Mouse (Mus musculus) hindbrain, embryonic 16.5 days (tissue): ENCODE results near the gene Rab3d. TPM values are rescaled to one million over a fixed set of nuclear protein-coding genes. Genes with fewer than 3 reads are reported as not detected.

Experiments used
- ATAC-seq: fragments of 200-750 bp; cut with Nextera tagmentation; 2 replicates; pipeline ENCODE4 v1.8.0; 2017; ENCODE audit warnings: moderate TSS enrichment, moderate library complexity
- H3K27ac ChIP-seq: fragments of 300-500 bp; sonication (generic); 2 replicates; pipeline ENCODE4 v1.5.1; 2014; ENCODE audit warnings: low read depth, mild to moderate bottlenecking, control low read depth, low read length, moderate library complexity
- H3K27me3 ChIP-seq: fragments of 300-500 bp; sonication (generic); replicated peaks from 2 replicates; pipeline ENCODE4 v1.6.1; 2014; ENCODE audit warnings: low read length; ENCODE audit not compliant: control insufficient read depth, insufficient read depth
- H3K36me3 ChIP-seq: fragments of 300-500 bp; sonication (generic); 2 replicates; pipeline ENCODE4 v1.6.1; 2014; ENCODE audit warnings: mild to moderate bottlenecking, low read length, moderate library complexity, mixed read lengths; ENCODE audit not compliant: control insufficient read depth, insufficient read depth
- H3K4me1 ChIP-seq: fragments of 300-500 bp; sonication (generic); 2 replicates; pipeline ENCODE4 v1.6.1; 2014; ENCODE audit warnings: low read depth, low read length; ENCODE audit not compliant: control insufficient read depth, insufficient read depth
- H3K4me2 ChIP-seq: fragments of 300-500 bp; sonication (generic); 2 replicates; pipeline ENCODE4 v1.6.1; 2014; ENCODE audit warnings: mild to moderate bottlenecking, low read length, control low read depth, moderate library complexity
- H3K4me3 ChIP-seq: fragments of 300-500 bp; sonication (generic); 2 replicates; pipeline ENCODE4 v1.5.1; 2014; ENCODE audit warnings: mild to moderate bottlenecking, low read length, control low read depth, moderate library complexity
- H3K9ac ChIP-seq: fragments of 300-500 bp; sonication (generic); 2 replicates; pipeline ENCODE4 v1.6.1; 2014; ENCODE audit warnings: low read depth, mild to moderate bottlenecking, control low read depth, low read length, moderate library complexity
- H3K9me3 ChIP-seq: fragments of 300-500 bp; sonication (generic); 2 replicates; pipeline ENCODE4 v1.6.1; 2014; ENCODE audit warnings: mild to moderate bottlenecking, low read length, moderate library complexity; ENCODE audit not compliant: control insufficient read depth
- WGBS: fragments of 180-500 bp; shearing (Covaris S2); extraction: QIAGEN DNeasy Blood & Tissue Kit; methylation state at CpG from one replicate; pipeline ENCODE4 v1.1.7; 2014; 5-methylcytosine and 5-hydroxymethylcytosine counted together
- polyA plus RNA-seq: library from polyadenylated mRNA; unstranded; fragments of >200 nt; fragmentation: Nextera tagmentation; extraction: Ambion mirVana; gene quantifications from 2 replicates; pipeline ENCODE4 v1.2.1, GENCODE M21; 2015

The Rab3d gene
- polyA plus RNA-seq, 1 experiment from 2014 or later = 23.6 TPM

DNA sequence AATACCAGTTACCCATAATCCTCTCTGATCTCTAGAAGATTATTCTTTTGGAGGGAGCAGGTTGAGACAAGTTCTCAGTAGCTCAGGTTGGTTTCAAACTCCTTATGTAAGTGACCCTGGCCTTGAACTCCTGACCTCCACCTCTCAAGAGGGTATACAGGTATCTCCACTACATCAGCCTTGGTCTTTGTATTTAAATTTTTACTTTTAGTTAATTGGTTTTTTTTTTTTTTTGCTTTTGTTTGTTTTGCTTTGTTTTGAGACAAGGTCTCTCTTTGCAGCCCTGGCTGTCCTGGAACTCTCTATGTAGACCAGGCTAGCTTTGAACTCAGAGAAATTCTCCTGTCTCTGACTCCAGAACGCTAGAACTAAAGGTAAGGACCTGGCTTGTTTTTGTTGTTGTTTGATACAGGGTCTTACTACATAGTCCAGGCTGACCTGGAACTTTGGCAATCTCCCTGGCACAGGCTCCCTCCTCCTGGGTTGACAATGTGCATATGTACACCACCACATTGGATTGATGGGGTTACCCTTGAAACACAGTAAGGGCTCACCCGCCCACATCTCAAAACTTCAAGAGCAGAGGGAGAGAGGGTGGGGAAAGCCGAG is 5.6 kb upstream of the Rab3d start:
- Histone ChIP-seq H3K36me3 (no peaks in the 10 kb centered on the region), H3K9ac (no peak overlapping the region), H3K4me2 (no peak overlapping the region), H3K9me3 (no peaks in the 10 kb centered on the region), H3K27me3 (no peaks in the 10 kb centered on the region), H3K4me1 (peaks cover 9% of the 10 kb centered on the region), H3K4me3 (no peak overlapping the region), H3K27ac (no peak overlapping the region)
- WGBS = 79% methylated on average over 3 of the region's 3 CpGs
- ATAC-seq = no peak

DNA sequence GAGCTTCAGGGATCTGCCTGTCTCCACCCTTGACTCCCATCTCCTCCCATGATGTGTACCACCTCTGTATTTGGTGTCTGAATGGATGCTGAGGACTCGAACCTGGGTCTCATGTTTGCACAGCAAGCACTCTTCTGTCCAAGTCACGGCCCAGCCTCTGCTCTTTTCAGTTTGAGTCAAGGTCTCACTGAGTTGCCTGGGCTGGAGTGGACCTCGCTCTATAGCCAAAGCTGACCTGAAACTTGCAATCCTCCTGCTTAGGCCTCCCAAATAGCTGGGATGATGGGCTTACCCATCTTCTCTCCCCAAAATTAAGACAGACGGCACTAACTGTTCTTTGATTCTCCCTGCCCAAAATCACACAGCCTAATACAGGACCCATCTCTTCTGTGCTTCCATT is 5.0 kb upstream of the Rab3d start:
- ATAC-seq = no peak
- Histone ChIP-seq H3K9me3 (no peaks in the 10 kb centered on the region), H3K27me3 (no peaks in the 10 kb centered on the region), H3K4me3 (no peak overlapping the region), H3K9ac (no peak overlapping the region), H3K27ac (no peak overlapping the region), H3K4me2 (no peak overlapping the region), H3K4me1 (peaks cover 9% of the 10 kb centered on the region), H3K36me3 (no peaks in the 10 kb centered on the region)
- 95% methylated on average over 4 of the region's 4 CpGs for WGBS

DNA sequence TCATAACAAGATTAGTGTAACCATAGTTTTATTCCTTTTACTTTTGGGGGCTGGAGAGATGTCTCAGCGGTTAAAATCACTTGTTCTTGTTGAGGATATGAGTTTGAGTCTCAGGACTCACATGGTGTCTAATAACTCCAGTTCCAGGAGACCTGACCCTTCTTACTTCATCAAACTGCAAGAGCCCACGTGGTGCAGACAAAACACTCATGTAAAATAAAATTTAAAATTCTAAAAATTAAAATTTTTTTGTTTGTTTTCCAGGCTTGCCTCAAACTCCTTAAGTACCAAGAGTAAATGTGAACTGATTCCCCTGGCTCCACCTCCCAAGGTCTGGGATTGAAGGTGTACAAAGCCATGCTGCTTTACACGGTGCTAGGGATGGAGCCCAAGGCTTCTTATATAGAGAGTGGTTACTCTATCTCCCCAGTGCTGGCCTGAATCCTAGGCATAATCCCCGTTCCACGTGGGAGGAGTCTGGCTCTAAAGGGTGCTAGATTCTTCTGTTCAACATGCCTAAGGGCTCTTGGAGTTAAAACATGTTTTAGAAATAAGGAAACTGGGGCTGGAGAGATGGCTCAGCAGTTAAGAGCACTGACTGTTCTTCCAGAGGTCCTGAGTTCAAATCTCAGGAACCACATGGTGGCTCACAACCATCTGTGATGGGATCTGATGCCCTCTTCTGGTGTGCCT is 846 bp upstream of the Rab3d start:
- H3K4me3 ChIP-seq = peak overlapping the region; percentile 76
- no peak overlapping the region for H3K9ac ChIP-seq
- no peak overlapping the region for H3K27ac ChIP-seq

DNA sequence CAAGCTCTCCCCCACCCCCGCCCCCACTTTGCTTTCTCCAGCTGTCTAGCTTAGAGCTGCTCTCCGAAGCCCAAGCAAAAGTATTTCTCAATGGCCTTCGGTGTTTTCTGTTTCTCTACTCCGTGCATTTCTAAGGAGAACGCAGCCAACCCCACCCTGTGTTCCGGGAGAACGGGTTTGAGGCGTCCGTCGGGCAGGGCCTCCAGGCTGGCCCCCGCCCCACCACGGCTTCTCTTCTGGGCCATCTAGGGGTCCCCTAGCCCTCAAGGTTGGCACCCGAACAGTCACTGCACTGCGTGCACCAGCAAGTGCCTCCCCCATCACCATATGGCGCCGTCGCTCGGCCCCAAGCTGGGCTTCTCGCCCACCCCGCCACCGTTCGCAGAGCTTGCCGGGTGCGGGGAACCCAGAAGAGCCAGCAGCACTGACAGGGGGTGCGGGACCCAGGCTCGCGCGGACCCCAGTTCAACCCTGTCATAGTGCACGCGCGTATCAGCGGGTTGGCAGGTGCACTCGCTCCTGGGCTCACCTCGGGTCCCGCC is 428 bp downstream of the Rab3d start:
- ATAC-seq = peak; percentile 79
- peaks cover 8% of the 10 kb centered on the region for H3K36me3 ChIP-seq
- no peaks in the 10 kb centered on the region for H3K27me3 ChIP-seq
- 2% methylated on average over 35 of the region's 35 CpGs for WGBS
- peak overlapping the region; percentile 84 for H3K9ac ChIP-seq
- H3K4me2 ChIP-seq = peak overlapping the region; percentile 84
- H3K4me1 ChIP-seq = peaks cover 9% of the 10 kb centered on the region
- H3K9me3 ChIP-seq = no peaks in the 10 kb centered on the region
- H3K27ac ChIP-seq = peak overlapping the region; percentile 82
- H3K4me3 ChIP-seq = peak overlapping the region; percentile 76

More for the DNA sequence above, 846 bp upstream of the Rab3d start:
- no peak for ATAC-seq
- H3K4me2 ChIP-seq = peak overlapping the region; percentile 84
- H3K9me3 ChIP-seq = no peaks in the 10 kb centered on the region
- 25% methylated on average over 5 of the region's 5 CpGs for WGBS
- no peaks in the 10 kb centered on the region for H3K27me3 ChIP-seq
- peaks cover 9% of the 10 kb centered on the region for H3K4me1 ChIP-seq
- peaks cover 8% of the 10 kb centered on the region for H3K36me3 ChIP-seq

DNA sequence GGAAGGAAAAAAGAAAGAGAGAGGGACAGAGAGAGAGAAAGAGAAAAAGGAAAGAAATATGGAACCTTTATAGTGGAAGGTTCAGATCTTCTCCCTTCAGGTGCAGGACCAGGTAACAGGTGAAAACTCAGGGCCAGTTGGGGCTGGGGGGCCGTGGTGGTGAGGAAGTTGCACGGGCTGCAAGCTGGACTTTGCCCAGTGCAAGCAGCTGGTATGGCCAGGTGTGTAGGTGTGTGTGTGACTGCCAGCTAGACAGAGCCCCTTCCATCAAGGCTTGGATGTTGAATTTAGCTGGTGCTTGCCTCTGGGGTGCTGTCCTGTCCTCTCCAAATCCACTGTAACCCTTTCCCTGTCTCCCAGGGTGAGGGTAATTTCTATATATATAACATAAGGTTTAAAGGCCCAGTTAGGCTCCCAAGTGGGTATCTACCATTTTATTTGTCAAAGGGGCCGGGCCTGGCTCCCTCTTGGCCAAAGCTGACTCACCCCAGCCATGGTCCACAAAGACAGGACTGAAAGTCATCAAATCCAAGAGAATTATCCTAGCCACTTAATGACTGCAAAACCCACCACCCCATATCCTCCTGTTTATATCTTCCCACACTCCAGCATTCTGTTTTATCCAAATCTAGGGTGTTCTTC is 1.0 kb downstream of the Rab3d start:
- Histone ChIP-seq H3K9me3 (no peaks in the 10 kb centered on the region), H3K9ac (peak overlapping the region; percentile 84), H3K4me1 (peaks cover 9% of the 10 kb centered on the region), H3K27me3 (no peaks in the 10 kb centered on the region), H3K36me3 (peaks cover 8% of the 10 kb centered on the region), H3K4me2 (peak overlapping the region; percentile 84), H3K27ac (peak overlapping the region; percentile 82), H3K4me3 (peak overlapping the region; percentile 76)
- 57% methylated on average over 3 of the region's 3 CpGs for WGBS
- no peak for ATAC-seq

DNA sequence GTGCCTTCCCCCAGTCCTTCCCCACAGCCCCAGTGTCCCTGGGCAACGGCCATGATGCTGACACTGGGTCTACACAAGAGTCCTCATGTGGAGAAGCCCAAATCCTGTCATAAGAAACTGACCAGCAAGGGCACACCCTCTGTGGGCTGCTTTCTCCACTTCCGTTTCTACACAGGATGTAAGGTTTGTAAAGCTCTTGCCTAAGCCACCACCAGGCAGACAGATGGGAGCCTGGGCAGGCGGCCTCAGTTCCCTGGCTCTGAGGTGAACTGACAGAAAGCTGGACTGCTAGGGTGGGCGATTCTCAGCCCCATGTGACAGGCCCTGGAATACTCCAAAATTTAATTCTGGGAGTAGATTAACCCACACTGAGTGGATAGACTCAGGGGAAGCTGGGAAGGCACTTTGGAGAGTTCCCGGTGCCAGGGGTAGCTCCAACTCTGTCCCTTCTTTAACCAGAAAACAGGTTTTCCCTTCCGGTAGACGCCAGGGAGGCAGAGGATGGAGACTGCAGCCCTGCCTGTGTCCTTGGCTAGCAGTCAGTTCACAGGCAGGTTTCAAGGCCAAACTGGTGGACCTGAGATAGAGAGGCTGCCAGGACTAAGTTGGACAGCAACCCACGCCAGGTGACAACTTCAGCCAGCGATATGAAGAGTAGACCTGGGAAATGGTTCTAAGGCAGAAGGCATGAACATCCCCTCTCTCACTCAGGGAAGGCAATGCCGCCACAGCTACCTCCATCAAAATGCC is 8.3 kb downstream of the Rab3d start:
- no peak for ATAC-seq
- 83% methylated on average over 10 of the region's 10 CpGs for WGBS

DNA sequence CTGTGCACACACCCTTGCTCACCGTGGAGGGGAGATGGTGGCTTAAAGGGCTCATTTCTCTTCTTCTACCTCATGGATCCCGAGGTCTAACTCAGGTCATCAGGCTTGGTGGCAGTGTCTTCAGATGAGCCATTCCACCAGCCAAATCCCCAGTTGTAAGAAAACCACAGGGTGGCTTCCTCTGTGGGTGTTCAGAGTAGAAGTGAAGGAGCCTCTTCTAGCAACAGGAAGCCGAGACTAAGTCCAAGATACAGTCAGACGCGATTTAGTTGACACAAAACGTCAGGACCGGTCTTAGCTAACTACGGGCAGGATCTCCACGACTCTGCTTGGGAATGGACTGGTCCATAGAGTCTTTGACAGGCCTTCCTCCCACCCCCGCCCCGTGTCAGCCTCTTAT is 9.8 kb downstream of the Rab3d start:
- no peaks in the 10 kb centered on the region for H3K4me1 ChIP-seq
- ATAC-seq = no peak

More for the DNA sequence above, 8.3 kb downstream of the Rab3d start:
- Histone ChIP-seq H3K27me3 (no peaks in the 10 kb centered on the region), H3K27ac (no peak overlapping the region), H3K9ac (no peak overlapping the region), H3K4me2 (no peak overlapping the region), H3K36me3 (peaks cover 8% of the 10 kb centered on the region), H3K4me3 (no peak overlapping the region), H3K4me1 (no peaks in the 10 kb centered on the region), H3K9me3 (no peaks in the 10 kb centered on the region)

DNA sequence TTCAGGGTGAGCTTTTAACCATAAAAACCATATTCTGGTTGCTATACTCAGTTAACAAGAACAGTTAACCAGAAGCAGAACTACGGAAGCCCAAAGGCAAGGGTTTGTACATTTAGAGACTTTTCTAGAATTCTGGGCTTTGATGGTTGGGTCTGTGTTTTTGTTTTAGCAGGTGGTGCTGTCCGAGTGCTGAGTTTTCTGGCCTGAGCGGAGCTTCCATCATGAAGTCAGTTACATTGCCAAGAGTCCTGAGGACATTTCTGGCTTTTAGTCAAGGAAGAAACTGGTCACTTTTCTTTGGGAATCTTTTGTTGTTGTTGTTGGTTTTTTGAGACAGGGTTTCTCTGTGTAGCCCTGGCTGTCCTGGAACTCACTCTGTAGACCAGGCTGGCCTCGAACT is 14.0 kb downstream of the Rab3d start:
- Histone ChIP-seq H3K4me3 (no peak overlapping the region), H3K9ac (no peak overlapping the region), H3K27me3 (no peaks in the 10 kb centered on the region), H3K9me3 (no peaks in the 10 kb centered on the region), H3K4me1 (no peaks in the 10 kb centered on the region), H3K4me2 (no peak overlapping the region), H3K27ac (no peak overlapping the region), H3K36me3 (no peaks in the 10 kb centered on the region)
- 85% methylated on average over 4 of the region's 4 CpGs for WGBS
- ATAC-seq = no peak

More for the DNA sequence above, 9.8 kb downstream of the Rab3d start:
- WGBS = 84% methylated on average over 11 of the region's 11 CpGs
- Histone ChIP-seq H3K36me3 (peaks cover 3% of the 10 kb centered on the region; the same call in 1 of the 2 replicates), H3K27me3 (no peaks in the 10 kb centered on the region), H3K9ac (no peak overlapping the region), H3K9me3 (no peaks in the 10 kb centered on the region), H3K27ac (no peak overlapping the region), H3K4me2 (no peak overlapping the region), H3K4me3 (no peak overlapping the region)
